Mouse (Mus musculus) hindbrain, embryonic 15.5 days (tissue): Measurements from ENCODE around the gene Zscan18. TPM values are rescaled to one million over a fixed set of nuclear protein-coding genes. Genes with fewer than 3 reads are reported as not detected.

ENCODE experiments used
- ATAC-seq: fragments of 200-750 bp; cut with Nextera tagmentation; 2 replicates; pipeline ENCODE4 v1.8.0; 2017; ENCODE audit warnings: low read depth, moderate number of reproducible peaks, moderate TSS enrichment; ENCODE audit not compliant: low FRiP score
- H3K27ac ChIP-seq: fragments of 300-500 bp; sonication (generic); replicated peaks from 2 replicates; pipeline ENCODE4 v1.5.1; 2015; ENCODE audit warnings: mild to moderate bottlenecking, inconsistent platforms
- H3K27me3 ChIP-seq: fragments of 300-500 bp; sonication (generic); 2 replicates; pipeline ENCODE4 v1.6.1; 2015; ENCODE audit warnings: control low read depth, inconsistent platforms
- H3K36me3 ChIP-seq: fragments of 300-500 bp; sonication (generic); 2 replicates; pipeline ENCODE4 v1.6.1; 2015; ENCODE audit warnings: control low read depth, inconsistent platforms
- H3K4me1 ChIP-seq: fragments of 300-500 bp; sonication (generic); replicated peaks from 2 replicates; pipeline ENCODE4 v1.6.1; 2015; ENCODE audit warnings: control low read depth, inconsistent platforms
- H3K4me2 ChIP-seq: fragments of 300-500 bp; sonication (generic); 2 replicates; pipeline ENCODE4 v1.6.1; 2015; ENCODE audit warnings: moderate library complexity, mild to moderate bottlenecking, inconsistent platforms
- H3K4me3 ChIP-seq: fragments of 300-500 bp; sonication (generic); 2 replicates; pipeline ENCODE4 v1.5.1; 2015; ENCODE audit warnings: mild to moderate bottlenecking, inconsistent platforms
- H3K9ac ChIP-seq: fragments of 300-500 bp; sonication (generic); 2 replicates; pipeline ENCODE4 v1.6.1; 2015; ENCODE audit warnings: inconsistent platforms
- H3K9me3 ChIP-seq: fragments of 300-500 bp; sonication (generic); 2 replicates; pipeline ENCODE4 v1.6.1; 2016; ENCODE audit warnings: control low read depth, inconsistent platforms
- WGBS: fragments of 180-500 bp; shearing (Covaris S2); methylation state at CpG from one replicate; pipeline ENCODE4 v1.1.7; 2015; 5-methylcytosine and 5-hydroxymethylcytosine counted together
- polyA plus RNA-seq: library from polyadenylated mRNA; unstranded; fragments of >200 nt; fragmentation: Nextera tagmentation; extraction: Ambion mirVana; gene quantifications from 2 replicates; pipeline ENCODE4 v1.2.1, GENCODE M21; 2015

Gene Zscan18
- polyA plus RNA-seq, 1 experiment from 2014 or later = 33.1 TPM

DNA sequence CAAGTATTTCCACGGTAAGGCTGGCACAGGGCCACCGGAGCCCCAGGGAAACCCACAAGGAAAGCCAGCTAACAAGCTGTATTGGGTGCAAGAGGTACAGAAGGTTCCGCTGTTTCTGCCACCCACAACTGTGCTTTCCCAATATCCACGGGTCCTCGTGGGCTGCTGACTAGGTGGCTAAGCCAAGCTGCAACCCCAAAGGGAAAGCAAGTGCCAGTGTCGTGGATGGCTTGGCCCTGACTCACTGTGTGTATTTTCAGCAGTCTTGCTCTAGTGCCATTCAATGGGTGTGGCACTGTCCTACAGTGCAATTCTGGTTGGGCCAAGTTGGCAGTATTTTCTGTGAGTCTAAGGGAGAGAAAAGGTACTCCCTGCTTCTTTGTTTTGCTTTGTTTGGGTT, 16.1 kb downstream of the Zscan18 start:
- WGBS = 74% methylated on average over 6 of the region's 6 CpGs
- Histone ChIP-seq H3K9ac (no peak overlapping the region), H3K36me3 (no peaks in the 10 kb centered on the region), H3K4me3 (no peak overlapping the region), H3K4me1 (no peaks in the 10 kb centered on the region), H3K27ac (no peak overlapping the region), H3K4me2 (no peak overlapping the region), H3K9me3 (no peaks in the 10 kb centered on the region), H3K27me3 (no peaks in the 10 kb centered on the region)
- ATAC-seq = no peak

- no peaks in the 10 kb centered on the region for H3K9me3 ChIP-seq
- peak; percentile 95 for ATAC-seq
- peak overlapping the region; percentile 98 for H3K4me2 ChIP-seq
- peak overlapping the region; percentile 96 for H3K9ac ChIP-seq
- under 1% methylated on average over 57 of the region's 57 CpGs for WGBS
- peaks cover 12% of the 10 kb centered on the region for H3K4me1 ChIP-seq
- no peaks in the 10 kb centered on the region for H3K27me3 ChIP-seq
- peak overlapping the region; percentile 75 for H3K27ac ChIP-seq
- peaks cover 6% of the 10 kb centered on the region for H3K36me3 ChIP-seq
- H3K4me3 ChIP-seq = peak overlapping the region; percentile 85
These were observed 23.1 kb downstream of the Zscan18 start for GRCm38 (mm10) chr7:12780151-12780830.

DNA sequence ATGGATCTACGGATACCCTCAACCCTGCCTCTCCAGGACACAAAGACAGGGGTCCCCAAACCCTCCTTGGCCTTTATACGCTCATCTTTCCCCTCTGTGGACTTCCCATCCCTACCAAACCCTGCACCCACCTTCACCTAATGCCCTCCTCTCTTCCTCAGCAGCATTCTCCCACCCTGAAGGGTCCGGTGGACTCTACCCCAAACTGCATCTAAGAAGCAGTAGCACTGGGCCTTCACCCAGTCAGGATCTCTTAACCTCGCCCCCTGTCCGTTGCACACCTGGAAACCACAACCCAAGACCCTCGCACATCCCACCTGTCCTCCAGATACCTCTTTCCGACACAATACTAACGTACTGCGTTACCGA, 23.7 kb downstream of the Zscan18 start:
- Histone ChIP-seq H3K27me3 (no peaks in the 10 kb centered on the region), H3K9me3 (no peaks in the 10 kb centered on the region), H3K36me3 (peaks cover 12% of the 10 kb centered on the region), H3K4me1 (peaks cover 12% of the 10 kb centered on the region), H3K9ac (peak overlapping the region; percentile 96), H3K4me2 (peak overlapping the region; percentile 98), H3K4me3 (peak overlapping the region; percentile 85), H3K27ac (peak overlapping the region; percentile 75)
- ATAC-seq = no peak
- 22% methylated on average over 10 of the region's 10 CpGs for WGBS

GRCm38 (mm10) chr7:12779141-12779540, 24.3 kb downstream of the Zscan18 start:
- H3K27me3 ChIP-seq = no peaks in the 10 kb centered on the region
- WGBS = 90% methylated on average over 5 of the region's 5 CpGs
- no peak for ATAC-seq
- H3K9me3 ChIP-seq = no peaks in the 10 kb centered on the region; the same call in 1 of the 2 replicates
- no peak overlapping the region for H3K27ac ChIP-seq
- H3K36me3 ChIP-seq = peaks cover 18% of the 10 kb centered on the region
- peak overlapping the region; percentile 98 for H3K4me2 ChIP-seq
- peaks cover 12% of the 10 kb centered on the region for H3K4me1 ChIP-seq
- H3K9ac ChIP-seq = peak overlapping the region; percentile 96; the same call in 1 of the 2 replicates
- peak overlapping the region; percentile 85 for H3K4me3 ChIP-seq

DNA sequence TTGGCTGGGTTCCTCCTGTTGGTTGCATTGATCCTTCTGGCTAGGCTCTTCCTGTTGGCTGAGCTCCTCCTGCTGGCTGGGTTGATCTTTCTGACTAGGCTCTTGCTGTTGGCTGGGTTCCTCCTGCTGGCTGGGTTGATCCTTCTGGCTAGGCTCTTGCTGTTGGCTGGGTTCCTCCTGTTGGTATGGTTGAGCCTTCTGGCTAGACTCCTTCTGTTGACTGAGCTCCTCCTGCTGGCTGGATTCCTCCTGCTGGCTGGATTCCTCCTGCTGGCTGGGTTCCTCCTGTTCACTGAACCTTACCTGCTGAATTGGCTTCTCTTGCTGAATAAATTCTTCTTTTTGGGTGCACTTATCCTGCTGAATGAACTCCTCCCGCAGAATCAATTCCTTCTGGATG, 28.8 kb downstream of the Zscan18 start:
- 100% methylated on average over 1 of the region's 1 CpGs for WGBS
- Histone ChIP-seq H3K4me2 (no peak overlapping the region), H3K4me3 (no peak overlapping the region), H3K9me3 (no peaks in the 10 kb centered on the region; the same call in 1 of the 2 replicates), H3K27ac (no peak overlapping the region), H3K4me1 (peaks cover 7% of the 10 kb centered on the region), H3K9ac (no peak overlapping the region), H3K36me3 (peaks cover 63% of the 10 kb centered on the region), H3K27me3 (no peaks in the 10 kb centered on the region)
- ATAC-seq = no peak

DNA sequence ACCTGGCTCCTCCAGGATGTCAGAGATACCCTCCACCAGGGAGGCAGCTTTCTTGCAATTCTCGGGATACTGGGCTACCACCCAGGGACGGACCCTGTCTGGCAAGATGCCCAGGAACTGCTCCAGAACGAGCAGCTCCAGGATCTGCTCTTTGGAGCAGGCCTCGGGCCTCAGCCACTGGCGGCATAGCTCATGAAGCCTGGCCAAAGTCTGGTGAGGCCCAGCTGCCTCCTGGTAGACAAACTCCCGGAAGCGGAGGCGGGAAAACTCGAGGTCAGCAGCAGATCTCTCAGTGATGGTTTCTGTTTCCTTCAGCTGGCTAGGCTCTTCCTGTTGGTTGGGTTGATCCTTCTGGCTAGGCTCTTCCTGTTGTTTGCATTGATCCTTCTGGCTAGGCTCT, 29.3 kb downstream of the Zscan18 start:
- Histone ChIP-seq H3K4me1 (peaks cover 2% of the 10 kb centered on the region), H3K27me3 (no peaks in the 10 kb centered on the region), H3K9me3 (no peaks in the 10 kb centered on the region; the same call in 1 of the 2 replicates), H3K4me2 (no peak overlapping the region), H3K36me3 (peaks cover 68% of the 10 kb centered on the region), H3K4me3 (no peak overlapping the region), H3K9ac (no peak overlapping the region), H3K27ac (no peak overlapping the region)
- no peak for ATAC-seq
- 95% methylated on average over 9 of the region's 9 CpGs for WGBS

- 0 out of 2 replicates have a peak overlapping the region, but pooled peaks have one; percentile 30 for H3K27ac ChIP-seq
- no peak overlapping the region for H3K9ac ChIP-seq
- 68% methylated on average over 24 of the region's 24 CpGs for WGBS
- H3K9me3 ChIP-seq = no peaks in the 10 kb centered on the region; the same call in 1 of the 2 replicates
- peaks cover 8% of the 10 kb centered on the region for H3K36me3 ChIP-seq
- H3K4me1 ChIP-seq = no peaks in the 10 kb centered on the region
- H3K27me3 ChIP-seq = no peaks in the 10 kb centered on the region
- H3K4me3 ChIP-seq = 0 out of 2 replicates have a peak overlapping the region, but pooled peaks have one; percentile 1
- peak overlapping the region; percentile 30 for H3K4me2 ChIP-seq
- peak; percentile 78 for ATAC-seq
These were observed 53.8 kb downstream of the Zscan18 start for GRCm38 (mm10) chr7:12749431-12750198.

GRCm38 (mm10) chr7:12734904-12735303, 68.5 kb downstream of the Zscan18 start, which contains the start of gene Vmn2r56:
TSS of gene Vmn2r56 (minus strand) at chr7:12735004.
- no peaks in the 10 kb centered on the region for H3K4me1 ChIP-seq
- ATAC-seq = no peak
- H3K27me3 ChIP-seq = no peaks in the 10 kb centered on the region

More at GRCm38 (mm10) chr7:12734904-12735303, 68.5 kb downstream of the Zscan18 start, which contains the start of gene Vmn2r56:
- no peak within 1 kb of the TSS for H3K9ac ChIP-seq
- H3K9me3 ChIP-seq = no peaks in the 10 kb centered on the region
- no peaks in the 10 kb centered on the region for H3K36me3 ChIP-seq
- H3K4me2 ChIP-seq = no peak within 1 kb of the TSS
- WGBS = 52% methylated on average over 1 of the region's 1 CpGs
- no peak within 1 kb of the TSS for H3K4me3 ChIP-seq
- H3K27ac ChIP-seq = no peak within 1 kb of the TSS

Other genes with a start within 250 kb of the Zscan18 start
- gene Vmn2r53, start 194.8 kb downstream of the Zscan18 start, polyA plus RNA-seq = not detected in 2 replicates
- not detected in 2 replicates for gene Vmn2r54, start 163.3 kb downstream of the Zscan18 start, polyA plus RNA-seq
- gene Vmn2r55, start 118.6 kb downstream of the Zscan18 start, polyA plus RNA-seq = not detected in 2 replicates
- 0.01 TPM in 1 of 2 replicates, not detected in the other for gene Vmn2r56, start 68.6 kb downstream of the Zscan18 start, polyA plus RNA-seq
- 28.3 and 30.0 TPM in 2 replicates for gene Zfp329, start 15.2 kb upstream of the Zscan18 start, polyA plus RNA-seq
- gene Zfp110, start 31.1 kb upstream of the Zscan18 start, polyA plus RNA-seq = 26.2 and 27.6 TPM in 2 replicates
- gene Zfp128, start 77.5 kb upstream of the Zscan18 start, polyA plus RNA-seq = 7.5 TPM in 2 replicates
- gene Zscan22, start 94.2 kb upstream of the Zscan18 start, polyA plus RNA-seq = 9.9 and 12.4 TPM in 2 replicates
- 549 and 585 TPM in 2 replicates for gene Rps5, start 118.7 kb upstream of the Zscan18 start, polyA plus RNA-seq
- 1.1 and 1.3 TPM in 2 replicates for gene Rnf225, start 123.8 kb upstream of the Zscan18 start, polyA plus RNA-seq
- gene Zfp324, start 162.2 kb upstream of the Zscan18 start, polyA plus RNA-seq = 13.4 and 13.6 TPM in 2 replicates
- gene Zfp446, start 174.2 kb upstream of the Zscan18 start, polyA plus RNA-seq = 11.7 and 11.8 TPM in 2 replicates
- gene Slc27a5, start 194.6 kb upstream of the Zscan18 start, polyA plus RNA-seq = 0.39 and 0.45 TPM in 2 replicates
- 217 and 230 TPM in 2 replicates for gene Trim28, start 195.5 kb upstream of the Zscan18 start, polyA plus RNA-seq
- 40.7 and 42.5 TPM in 2 replicates for gene Zbtb45, start 206.4 kb upstream of the Zscan18 start, polyA plus RNA-seq
- gene Chmp2a, start 231.2 kb upstream of the Zscan18 start, polyA plus RNA-seq = 170 and 171 TPM in 2 replicates
- gene Ube2m, start 234.6 kb upstream of the Zscan18 start, polyA plus RNA-seq = 162 and 163 TPM in 2 replicates